Mouse (Mus musculus) myocyte (in vitro differentiated cells): ENCODE results near the gene Nupl1.

Experiments used
- CEBPB ChIP-seq: IDR thresholded peaks from 2 replicates; pipeline ENCODE4 v1.6.1; 2011; ENCODE audit warnings: mild to moderate bottlenecking, moderate library complexity; ENCODE audit not compliant: poor library complexity, insufficient read depth, severe bottlenecking
- E2F4 ChIP-seq: IDR thresholded peaks from one replicate; pipeline ENCODE4 v1.6.1; 2011; ENCODE audit warnings: mild to moderate bottlenecking, control low read depth, moderate library complexity; ENCODE audit not compliant: insufficient read depth
- MAX ChIP-seq: IDR thresholded peaks from one replicate; pipeline ENCODE4 v1.6.1; 2011; ENCODE audit warnings: low read depth, mild to moderate bottlenecking, control low read depth
- MYOD1 ChIP-seq, 3 experiments: IDR thresholded peaks; one replicate each; pipeline ENCODE4 v1.6.1; 2011; ENCODE audit warnings: control low read depth in 2 of 3, low read depth in 2 of 3, mild to moderate bottlenecking in 2 of 3, moderate library complexity in 1 of 3; ENCODE audit not compliant: insufficient read length in 2 of 3, control insufficient read depth in 1 of 3
- MYOG ChIP-seq, 3 experiments: IDR thresholded peaks; one replicate each; pipeline ENCODE4 v1.6.1; 2011; ENCODE audit warnings: control low read depth in 2 of 3, low read depth in 2 of 3, mild to moderate bottlenecking in 2 of 3; ENCODE audit not compliant: insufficient read length in 2 of 3, control insufficient read depth in 1 of 3, insufficient read depth in 1 of 3
- POLR2A ChIP-seq: IDR thresholded peaks from one replicate; pipeline ENCODE4 v1.6.1; 2011; ENCODE audit warnings: low read depth, mild to moderate bottlenecking, control low read depth, moderate library complexity; ENCODE audit not compliant: insufficient read length
- POLR2AphosphoS2 ChIP-seq: IDR thresholded peaks from one replicate; pipeline ENCODE4 v1.6.1; 2011; ENCODE audit warnings: low read depth, control low read depth; ENCODE audit not compliant: insufficient read length
- REST ChIP-seq: IDR thresholded peaks from one replicate; pipeline ENCODE4 v1.6.1; 2011; ENCODE audit warnings: mild to moderate bottlenecking, control low read depth, moderate library complexity; ENCODE audit not compliant: insufficient read depth, insufficient read length
- SRF ChIP-seq: IDR thresholded peaks from one replicate; pipeline ENCODE4 v1.6.1; 2011; ENCODE audit warnings: low read depth; ENCODE audit not compliant: control insufficient read depth, insufficient read length
- USF1 ChIP-seq: IDR thresholded peaks from one replicate; pipeline ENCODE4 v1.6.1; 2011; ENCODE audit warnings: low read depth, mild to moderate bottlenecking, control low read depth, moderate library complexity

- TF ChIP-seq MYOG (IDR thresholded peaks at IDR 0.05; ENCODE audit: control insufficient read depth in 1 of 3, insufficient read depth in 1 of 3, insufficient read length in 2 of 3, low read depth in 2 of 3) (no peak), E2F4 (no peak), MYOD1 (IDR thresholded peaks at IDR 0.05; ENCODE audit: control insufficient read depth in 1 of 3, insufficient read length in 2 of 3, low read depth in 2 of 3) (no peak), POLR2A (no peak), MAX (no peak), SRF (no peak), REST (no peak), POLR2AphosphoS2 (no peak), USF1 (no peak), CEBPB (no peak)
Observed at GRCm38 (mm10) chr14:60286194-60286863, 35.1 kb upstream of the Nupl1 start.
